Mouse (Mus musculus): Measurements from ENCODE around the gene Abcc2.

- no peak for TF ChIP-seq CTCF (IDR thresholded peaks at IDR 0.05; ENCODE audit: low read depth)
- TF ChIP-seq EP300 (IDR thresholded peaks at IDR 0.05; ENCODE audit: low read depth): no peak
Measured at GRCm38 (mm10) chr19:43776561-43776960, 5.4 kb upstream of the Abcc2 start.

All from liver, postnatal 0 days (tissue).